Mouse (Mus musculus) limb, embryonic 10.5 days (tissue): ENCODE data around the gene Trcg1. TPM values are rescaled to one million over a fixed set of nuclear protein-coding genes. Genes with fewer than 3 reads are reported as not detected.
"Not testable (repeated sequence)": the region's sequence is repeated elsewhere in the genome, so short reads cannot be mapped to it uniquely, and the experiment has no call there.

Source experiments
- DNase-seq: peaks from one replicate; pipeline ENCODE4 v3.0.0-alpha.2; 2017; ENCODE audit warnings: low spot score
- H3K27ac ChIP-seq: fragments of 300-500 bp; sonication (generic); 2 replicates; pipeline ENCODE4 v1.5.1; 2016; ENCODE audit warnings: mild to moderate bottlenecking
- H3K27me3 ChIP-seq: fragments of 300-500 bp; sonication (generic); 2 replicates; pipeline ENCODE4 v1.6.1; 2016; ENCODE audit warnings: low read depth, mild to moderate bottlenecking; ENCODE audit not compliant: poor library complexity, severe bottlenecking
- H3K36me3 ChIP-seq: fragments of 300-500 bp; sonication (generic); 2 replicates; pipeline ENCODE4 v1.6.1; 2016; ENCODE audit warnings: mild to moderate bottlenecking, moderate library complexity
- H3K4me1 ChIP-seq: fragments of 300-500 bp; sonication (generic); 2 replicates; pipeline ENCODE4 v1.6.1; 2016
- H3K4me3 ChIP-seq: fragments of 300-500 bp; sonication (generic); 2 replicates; pipeline ENCODE4 v1.5.1; 2016; ENCODE audit warnings: mild to moderate bottlenecking, moderate library complexity
- H3K9me3 ChIP-seq: fragments of 300-500 bp; sonication (generic); replicated peaks from 2 replicates; pipeline ENCODE4 v1.6.1; 2016; ENCODE audit warnings: mild to moderate bottlenecking
- WGBS: fragments of 180-500 bp; shearing (Covaris S2); methylation state at CpG from one replicate; pipeline ENCODE4 v1.1.7; 2016; 5-methylcytosine and 5-hydroxymethylcytosine counted together
- polyA plus RNA-seq: library from polyadenylated mRNA; unstranded; fragments of >200 nt; fragmentation: Nextera tagmentation; extraction: Ambion mirVana; gene quantifications from 2 replicates; pipeline ENCODE4 v1.2.1, GENCODE M21; 2016

Gene Trcg1
- polyA plus RNA-seq, 1 experiment from 2014 or later: not detected

GRCm38 (mm10) chr9:57225780-57226627 is 10.4 kb upstream of the Trcg1 start:
- H3K4me1 ChIP-seq: peaks cover 14% of the 10 kb centered on the region
- 90% methylated on average over 13 of the region's 13 CpGs for WGBS
- H3K4me3 ChIP-seq: no peak overlapping the region
- H3K36me3 ChIP-seq: no peaks in the 10 kb centered on the region
- H3K27ac ChIP-seq: no peak overlapping the region
- DNase-seq: no peak
- no peaks in the 10 kb centered on the region for H3K9me3 ChIP-seq
- no peaks in the 10 kb centered on the region for H3K27me3 ChIP-seq

DNA sequence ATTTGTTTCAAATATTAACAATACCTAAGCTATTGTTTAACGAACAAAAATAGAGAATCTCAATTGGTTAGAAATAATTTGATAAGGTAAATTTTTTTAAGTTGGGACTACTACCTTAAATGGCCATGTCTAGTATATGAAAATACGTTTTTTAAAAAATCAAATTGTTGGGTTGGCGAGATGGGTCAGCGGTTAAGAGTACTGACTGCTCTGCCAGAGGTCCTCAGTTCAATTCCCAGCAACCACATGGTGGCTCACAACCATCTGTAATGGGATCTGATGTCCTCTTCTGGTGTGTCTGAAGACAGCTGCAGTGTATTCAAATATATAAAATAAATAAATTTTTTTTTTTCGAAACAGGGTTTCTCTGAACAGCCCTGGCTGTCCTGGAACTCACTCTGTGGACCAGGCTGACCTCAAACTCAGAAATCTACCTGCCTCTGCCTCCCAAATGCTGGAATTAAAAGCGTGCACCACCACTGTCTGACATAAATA is 9.7 kb upstream of the Trcg1 start:
- not testable (repeated sequence) for H3K27me3 ChIP-seq, H3K36me3 ChIP-seq, H3K9me3 ChIP-seq, H3K4me3 ChIP-seq, DNase-seq, H3K27ac ChIP-seq
- WGBS: 93% methylated on average over 6 of the region's 6 CpGs
- H3K4me1 ChIP-seq: peaks cover 16% of the 10 kb centered on the region

DNA sequence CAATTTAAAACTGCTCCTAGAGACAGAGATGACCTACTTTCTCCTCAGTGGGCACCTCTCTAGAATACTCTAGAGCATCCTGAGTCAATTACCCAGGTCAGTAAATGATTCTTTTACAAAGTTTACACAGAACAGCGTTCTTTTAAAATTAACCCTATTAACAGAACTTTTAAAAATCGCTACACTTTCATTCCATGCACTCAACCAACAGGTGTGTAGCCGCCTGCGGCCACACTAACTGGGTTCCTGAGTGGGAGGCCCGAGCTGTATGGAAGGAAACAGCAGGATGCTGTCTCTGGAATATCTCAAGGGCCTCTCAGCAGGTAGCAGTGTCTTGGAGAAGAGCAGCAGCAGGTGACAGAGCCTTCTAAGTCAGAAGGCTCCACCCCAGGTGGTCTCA is 9.2 kb upstream of the Trcg1 start:
- WGBS: 69% methylated on average over 5 of the region's 5 CpGs
- no peak overlapping the region for H3K27ac ChIP-seq
- no peaks in the 10 kb centered on the region for H3K9me3 ChIP-seq
- H3K4me3 ChIP-seq: no peak overlapping the region
- peaks cover 17% of the 10 kb centered on the region for H3K4me1 ChIP-seq
- no peaks in the 10 kb centered on the region for H3K36me3 ChIP-seq
- H3K27me3 ChIP-seq: no peaks in the 10 kb centered on the region
- no peak for DNase-seq

DNA sequence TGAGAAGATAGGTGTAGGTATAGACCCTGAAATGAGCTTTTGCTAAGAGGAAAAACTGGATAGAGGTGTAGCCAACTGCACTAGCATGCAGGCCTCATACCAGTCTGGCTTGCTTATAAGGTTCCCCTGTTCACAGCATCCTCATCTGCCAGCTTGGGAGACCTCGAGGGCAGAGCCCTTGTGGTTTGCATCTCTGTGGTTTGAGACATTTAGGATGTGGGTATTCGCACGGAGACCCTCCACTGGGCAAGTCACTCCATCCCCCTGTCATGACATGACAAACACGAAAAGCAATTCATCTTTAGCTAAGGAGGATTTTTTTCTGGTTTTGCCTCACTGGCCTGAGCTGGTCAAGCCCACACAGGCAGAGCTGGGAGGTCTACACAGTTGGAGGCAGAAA is 8.2 kb upstream of the Trcg1 start:
- no peaks in the 10 kb centered on the region for H3K9me3 ChIP-seq
- H3K4me1 ChIP-seq: peaks cover 17% of the 10 kb centered on the region
- H3K27me3 ChIP-seq: no peaks in the 10 kb centered on the region
- WGBS: 68% methylated on average over 4 of the region's 4 CpGs
- H3K27ac ChIP-seq: no peak overlapping the region
- no peak for DNase-seq
- H3K4me3 ChIP-seq: no peak overlapping the region
- H3K36me3 ChIP-seq: no peaks in the 10 kb centered on the region

GRCm38 (mm10) chr9:57229726-57230125 is 6.6 kb upstream of the Trcg1 start:
- 68% methylated on average over 4 of the region's 4 CpGs for WGBS
- Histone ChIP-seq H3K9me3 (no peaks in the 10 kb centered on the region), H3K4me1 (peaks cover 17% of the 10 kb centered on the region), H3K27ac (peak overlapping the region; percentile 46; the same call in 1 of the 2 replicates), H3K36me3 (no peaks in the 10 kb centered on the region), H3K4me3 (no peak overlapping the region), H3K27me3 (no peaks in the 10 kb centered on the region)
- DNase-seq: no peak

GRCm38 (mm10) chr9:57230146-57230783 is 6.1 kb upstream of the Trcg1 start:
- Histone ChIP-seq H3K27me3 (no peaks in the 10 kb centered on the region), H3K36me3 (no peaks in the 10 kb centered on the region), H3K27ac (peak overlapping the region; percentile 79), H3K9me3 (no peaks in the 10 kb centered on the region), H3K4me3 (no peak overlapping the region), H3K4me1 (peaks cover 17% of the 10 kb centered on the region)
- DNase-seq: peak; percentile 66
- WGBS: 48% methylated on average over 9 of the region's 9 CpGs

GRCm38 (mm10) chr9:57231536-57232255 is 4.7 kb upstream of the Trcg1 start:
- Histone ChIP-seq H3K4me1 (peaks cover 17% of the 10 kb centered on the region), H3K27me3 (no peaks in the 10 kb centered on the region), H3K36me3 (no peaks in the 10 kb centered on the region), H3K27ac (no peak overlapping the region), H3K4me3 (no peak overlapping the region), H3K9me3 (no peaks in the 10 kb centered on the region)
- DNase-seq: no peak
- 85% methylated on average over 8 of the region's 8 CpGs for WGBS

GRCm38 (mm10) chr9:57232341-57232940 is 3.9 kb upstream of the Trcg1 start:
- WGBS: 91% methylated on average over 5 of the region's 5 CpGs
- Histone ChIP-seq H3K27ac (no peak overlapping the region), H3K27me3 (no peaks in the 10 kb centered on the region), H3K4me1 (peaks cover 17% of the 10 kb centered on the region), H3K36me3 (no peaks in the 10 kb centered on the region), H3K4me3 (no peak overlapping the region), H3K9me3 (no peaks in the 10 kb centered on the region)
- no peak for DNase-seq

GRCm38 (mm10) chr9:57233142-57233541 is 3.2 kb upstream of the Trcg1 start:
- DNase-seq: no peak
- Histone ChIP-seq H3K27me3 (no peaks in the 10 kb centered on the region), H3K4me1 (peaks cover 17% of the 10 kb centered on the region), H3K9me3 (no peaks in the 10 kb centered on the region), H3K4me3 (no peak overlapping the region), H3K36me3 (no peaks in the 10 kb centered on the region), H3K27ac (no peak overlapping the region)
- WGBS: 82% methylated on average over 6 of the region's 6 CpGs

- Histone ChIP-seq H3K27ac (no peak overlapping the region), H3K9me3 (no peaks in the 10 kb centered on the region), H3K36me3 (no peaks in the 10 kb centered on the region), H3K4me3 (no peak overlapping the region), H3K4me1 (peaks cover 17% of the 10 kb centered on the region), H3K27me3 (no peaks in the 10 kb centered on the region)
- 94% methylated on average over 3 of the region's 3 CpGs for WGBS
- DNase-seq: no peak
Measured at GRCm38 (mm10) chr9:57233767-57234166, 2.6 kb upstream of the Trcg1 start.

GRCm38 (mm10) chr9:57237705-57238104 is 1.3 kb downstream of the Trcg1 start:
- no peak for DNase-seq
- WGBS: 84% methylated on average over 5 of the region's 5 CpGs
- no peaks in the 10 kb centered on the region for H3K36me3 ChIP-seq

DNA sequence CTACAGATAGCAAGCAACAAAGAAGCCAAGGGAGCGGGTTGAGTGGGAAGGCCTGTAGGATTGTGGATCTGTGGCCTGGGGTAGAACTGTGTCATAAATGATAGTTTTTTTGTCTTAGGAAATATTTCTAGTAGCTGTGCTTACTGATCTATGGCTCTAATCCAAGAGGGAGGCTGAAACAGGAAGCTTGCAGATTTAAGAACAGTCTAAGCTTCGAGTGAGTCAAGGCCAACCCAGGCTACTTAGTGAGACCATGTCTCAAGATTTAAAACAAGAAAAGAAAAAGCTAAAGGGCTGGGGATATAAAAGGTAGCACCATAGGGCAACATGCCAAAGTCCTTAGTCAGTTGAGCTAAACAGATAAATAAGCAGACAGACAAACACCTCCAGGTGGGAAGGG is 1.9 kb downstream of the Trcg1 start:
- peaks cover 6% of the 10 kb centered on the region; the same call in 1 of the 2 replicates for H3K4me1 ChIP-seq

More at GRCm38 (mm10) chr9:57237705-57238104, 1.3 kb downstream of the Trcg1 start:
- H3K27me3 ChIP-seq: no peaks in the 10 kb centered on the region
- no peaks in the 10 kb centered on the region for H3K9me3 ChIP-seq
- peaks cover 6% of the 10 kb centered on the region; the same call in 1 of the 2 replicates for H3K4me1 ChIP-seq
- no peak overlapping the region for H3K4me3 ChIP-seq
- no peak overlapping the region for H3K27ac ChIP-seq

More for the DNA sequence above, 1.9 kb downstream of the Trcg1 start:
- Histone ChIP-seq H3K27me3 (no peaks in the 10 kb centered on the region), H3K36me3 (no peaks in the 10 kb centered on the region), H3K4me3 (no peak overlapping the region), H3K27ac (no peak overlapping the region), H3K9me3 (no peaks in the 10 kb centered on the region)
- WGBS: 94% methylated on average over 2 of the region's 2 CpGs
- DNase-seq: no peak
